In genomic region chr19:44389507-44389906, GRCm38 (mm10) we compare ENCODE assay signal across 10 mouse cellular contexts. TPM values are rescaled to one million over a fixed set of nuclear protein-coding genes. Genes with fewer than 3 reads are reported as not detected.
DNase-seq lines count a peak whose midpoint lies in the region; ATAC-seq and TF ChIP-seq lines count a peak whose summit lies in the region.
"Had no signal": no experiment of that assay in that cellular context is flagged by ENCODE, and none has a peak within 500 bp of the region (broad histone marks: within the 10 kb centered on the region; RNA-seq: fewer than 3 reads in every experiment).

No protein-coding gene starts in this region.

- peak overlapping the region; percentile 93 for H3K27ac ChIP-seq in hindbrain, embryonic 10.5 days
- H3K27ac ChIP-seq in hindbrain, embryonic 16.5 days (ENCODE audit: low read depth, low read length) = no peak overlapping the region
- no peak overlapping the region for H3K27ac ChIP-seq in ES-E14 (ENCODE audit: insufficient read depth, low read depth, low read length, poor library complexity, severe bottlenecking)

- DNase-seq in hindbrain, embryonic 10.5 days (ENCODE audit: low spot score) = peak; percentile 13
- DNase-seq in ES-E14 (ENCODE audit: low read depth, low spot score) = peak; percentile 70
- no peak for DNase-seq in c-Kit-positive CD71-positive TER-119-positive erythroid progenitor cells, embryonic 14.5 days (ENCODE audit: low spot score)
- no peak for DNase-seq in thymus, postnatal 14 days
- DNase-seq in kidney, adult 8-10 months = no peak

- in situ Hi-C loops in ES-E14 (cut with MboI; ENCODE audit: low sequenced_read_pairs in 2 of 2, unreplicated experiment in 2 of 2) = no loop called here

- H3K4me3 ChIP-seq in hindbrain, embryonic 10.5 days = no peak overlapping the region
- H3K4me3 ChIP-seq in hindbrain, embryonic 16.5 days (ENCODE audit: low read length) = no peak overlapping the region
- no peak overlapping the region for H3K4me3 ChIP-seq in ES-E14 (ENCODE audit: insufficient read depth in 1 of 2, low read depth in 1 of 2, low read length in 2 of 2, poor library complexity in 1 of 2, severe bottlenecking in 1 of 2)
- peak overlapping the region; percentile 47 for H3K4me3 ChIP-seq in megakaryocyte, embryonic 14.5 days (replicated peaks)

- ATAC-seq in hindbrain, embryonic 16.5 days = no peak
- ATAC-seq in granulocyte monocyte progenitor cell, adult 5-6 weeks (replicated peaks; ENCODE audit: poor library complexity, severe bottlenecking) = peak; percentile 43

- 28% methylated on average over 1 of the region's 1 CpGs for WGBS in hindbrain, embryonic 10.5 days
- WGBS in hindbrain, embryonic 16.5 days = 9% methylated on average over 1 of the region's 1 CpGs

- H3K36me3 ChIP-seq in hindbrain, embryonic 10.5 days = peaks cover under 1% of the 10 kb centered on the region; the same call in 1 of the 2 replicates
- H3K36me3 ChIP-seq in hindbrain, embryonic 16.5 days (ENCODE audit: control insufficient read depth, insufficient read depth, low read length) = no peaks in the 10 kb centered on the region; the same call in 1 of the 2 replicates
- peaks cover 1% of the 10 kb centered on the region; the same call in 1 of the 2 replicates for H3K36me3 ChIP-seq in ES-E14 (ENCODE audit: control insufficient read depth, insufficient read depth, low read length, poor library complexity, severe bottlenecking)
- no peaks in the 10 kb centered on the region for H3K36me3 ChIP-seq in megakaryocyte, embryonic 14.5 days (replicated peaks; ENCODE audit: low read length)
- H3K36me3 ChIP-seq: heart, embryonic 15.5 days; limb, embryonic 12.5 days had no signal

- H3K9ac ChIP-seq in hindbrain, embryonic 16.5 days (ENCODE audit: low read depth, low read length) = no peak overlapping the region
- no peak overlapping the region for H3K9ac ChIP-seq in ES-E14 (ENCODE audit: insufficient read depth, low read depth, low read length, poor library complexity, severe bottlenecking)

- H3K4me1 ChIP-seq in hindbrain, embryonic 10.5 days (replicated peaks) = peaks cover 29% of the 10 kb centered on the region
- H3K4me1 ChIP-seq in hindbrain, embryonic 16.5 days (ENCODE audit: control insufficient read depth, insufficient read depth, low read depth, low read length) = peaks cover 4% of the 10 kb centered on the region
- H3K4me1 ChIP-seq in ES-E14 (ENCODE audit: control insufficient read depth in 2 of 2, insufficient read depth in 2 of 2, low read length in 2 of 2, poor library complexity in 1 of 2) = peaks cover 5 to 17% of the 10 kb centered on the region in 2 experiments; a peak in 2 of 4 replicates
- H3K4me1 ChIP-seq in megakaryocyte, embryonic 14.5 days = peaks cover 56% of the 10 kb centered on the region

- H3K4me2 ChIP-seq in hindbrain, embryonic 16.5 days (ENCODE audit: low read length) = no peak overlapping the region

- no peaks in the 10 kb centered on the region for H3K9me3 ChIP-seq in hindbrain, embryonic 10.5 days
- H3K9me3 ChIP-seq in hindbrain, embryonic 16.5 days (ENCODE audit: control insufficient read depth, low read length) = no peaks in the 10 kb centered on the region
- no peaks in the 10 kb centered on the region for H3K9me3 ChIP-seq in ES-E14 (ENCODE audit: control insufficient read depth, insufficient read depth, low read depth, low read length)
- H3K9me3 ChIP-seq in megakaryocyte, embryonic 14.5 days = no peaks in the 10 kb centered on the region
- H3K9me3 ChIP-seq: heart, embryonic 15.5 days; limb, embryonic 12.5 days had no signal

- no peaks in the 10 kb centered on the region for H3K27me3 ChIP-seq in hindbrain, embryonic 10.5 days (ENCODE audit: insufficient read depth, poor library complexity, severe bottlenecking)
- H3K27me3 ChIP-seq in hindbrain, embryonic 16.5 days (replicated peaks; ENCODE audit: control insufficient read depth, insufficient read depth, low read length) = no peaks in the 10 kb centered on the region
- H3K27me3 ChIP-seq in megakaryocyte, embryonic 14.5 days (replicated peaks) = peaks cover 7% of the 10 kb centered on the region
- H3K27me3 ChIP-seq: heart, embryonic 15.5 days; limb, embryonic 12.5 days had no signal

TF ChIP-seq in ES-E14, 5 proteins besides CTCF, POLR2A, EP300 and RAD21:
- TF ChIP-seq CHD2 (IDR thresholded peaks at IDR 0.05; ENCODE audit: low read depth, low read length) (no peak), ZC3H11A (IDR thresholded peaks at IDR 0.05; ENCODE audit: borderline replicate concordance, low read depth, low read length) (no peak), HCFC1 (IDR thresholded peaks at IDR 0.05; ENCODE audit: borderline replicate concordance, insufficient read depth, low read length) (no peak), ZNF384 (IDR thresholded peaks at IDR 0.05; ENCODE audit: low read depth, low read length) (no peak), MAFK (IDR thresholded peaks at IDR 0.05; ENCODE audit: insufficient read depth, low read depth, low read length) (no peak)

RNA-seq across cellular contexts. Expression of gene Scd1, which starts 18.2 kb away (rescaled TPM):
- 10.9 and 16.4 TPM in 2 replicates for polyA plus RNA-seq in hindbrain, embryonic 10.5 days (2016; fragmentation: Nextera tagmentation; extraction: Ambion mirVana)
- polyA plus RNA-seq in hindbrain, embryonic 16.5 days (2015; fragmentation: Nextera tagmentation; extraction: Ambion mirVana) = 7.9 and 9.3 TPM in 2 replicates
- 37.2 and 45.8 TPM in 2 replicates for total RNA-seq in ES-E14 (2012; rRNA removed)
- total RNA-seq in granulocyte monocyte progenitor cell, adult 5-6 weeks (2014; fragmentation: Nextera tagmentation) = 0.41 TPM in 1 of 2 replicates, not detected in the other
- not detected in 2 replicates for total RNA-seq in granulocyte monocyte progenitor cell, adult 5-6 weeks (2017)
- polyA plus RNA-seq in megakaryocyte, embryonic 14.5 days (2012; ENCODE audit: insufficient read depth, low replicate concordance) = 11.6 and 39.1 TPM in 2 replicates

RNA-seq across cellular contexts. Expression of gene Scd4, which starts 56.6 kb away (rescaled TPM):
- polyA plus RNA-seq in hindbrain, embryonic 10.5 days (2016; fragmentation: Nextera tagmentation; extraction: Ambion mirVana) = 0.09 TPM in 1 of 2 replicates, not detected in the other
- 0.16 and 0.21 TPM in 2 replicates for polyA plus RNA-seq in hindbrain, embryonic 16.5 days (2015; fragmentation: Nextera tagmentation; extraction: Ambion mirVana)
- 0.13 TPM in 1 of 2 replicates, not detected in the other for total RNA-seq in ES-E14 (2012; rRNA removed)
- total RNA-seq in granulocyte monocyte progenitor cell, adult 5-6 weeks (2014; fragmentation: Nextera tagmentation) = not detected in 2 replicates
- total RNA-seq in granulocyte monocyte progenitor cell, adult 5-6 weeks (2017) = 0.22 TPM in 1 of 2 replicates, not detected in the other
- not detected in 2 replicates for polyA plus RNA-seq in megakaryocyte, embryonic 14.5 days (2012; ENCODE audit: insufficient read depth, low replicate concordance)

Comparison
In these comparisons a context has a peak if more than half of its experiments do, and no peak if none do; other contexts are left out.
1. DNase-seq: peak in hindbrain, embryonic 10.5 days (single experiment) and ES-E14 (single experiment); none in c-Kit-positive CD71-positive TER-119-positive erythroid progenitor cells, embryonic 14.5 days (single experiment), thymus, postnatal 14 days (single experiment) and kidney, adult 8-10 months (0 of 2).